Mouse (Mus musculus): ENCODE measurements at regions not wholly inside any gene's neighbourhood (a gene's known extent, or its start where the extent isn't known, plus 50 kb on each side); places are given as distances from the start of the nearest gene placed in this dataset.

GRCm38 (mm10) chr6:94865498-94865897 is 165.5 kb upstream of the Lrig1 start:
- TF ChIP-seq EP300 (IDR thresholded peaks at IDR 0.05) (no peak), CTCF (IDR thresholded peaks at IDR 0.05) (no peak)
